Mouse (Mus musculus) embryonic facial prominence, embryonic 15.5 days (tissue): ENCODE results near the gene Acadm. TPM values are rescaled to one million over a fixed set of nuclear protein-coding genes. Genes with fewer than 3 reads are reported as not detected.

ENCODE experiments used
- ATAC-seq: fragments of 200-750 bp; cut with Nextera tagmentation; 2 replicates; pipeline ENCODE4 v1.8.0; 2017; ENCODE audit warnings: low read depth, moderate TSS enrichment; ENCODE audit not compliant: insufficient number of reproducible peaks, low FRiP score, low TSS enrichment
- H3K27ac ChIP-seq: fragments of 300-500 bp; sonication (generic); replicated peaks from 2 replicates; pipeline ENCODE4 v1.5.1; 2015; ENCODE audit warnings: mild to moderate bottlenecking, inconsistent platforms
- H3K27me3 ChIP-seq: fragments of 300-500 bp; sonication (generic); 2 replicates; pipeline ENCODE4 v1.6.1; 2015; ENCODE audit warnings: inconsistent platforms
- H3K36me3 ChIP-seq: fragments of 300-500 bp; sonication (generic); 2 replicates; pipeline ENCODE4 v1.6.1; 2015; ENCODE audit warnings: mild to moderate bottlenecking, inconsistent platforms
- H3K4me1 ChIP-seq: fragments of 300-500 bp; sonication (generic); 2 replicates; pipeline ENCODE4 v1.6.1; 2015; ENCODE audit warnings: inconsistent platforms
- H3K4me2 ChIP-seq: fragments of 300-500 bp; sonication (generic); replicated peaks from 2 replicates; pipeline ENCODE4 v1.6.1; 2015; ENCODE audit warnings: mild to moderate bottlenecking, inconsistent platforms
- H3K4me3 ChIP-seq: fragments of 300-500 bp; sonication (generic); replicated peaks from 2 replicates; pipeline ENCODE4 v1.5.1; 2015; ENCODE audit warnings: mild to moderate bottlenecking, inconsistent platforms
- H3K9ac ChIP-seq: fragments of 300-500 bp; sonication (generic); 2 replicates; pipeline ENCODE4 v1.6.1; 2015; ENCODE audit warnings: inconsistent platforms
- H3K9me3 ChIP-seq: fragments of 300-500 bp; sonication (generic); replicated peaks from 2 replicates; pipeline ENCODE4 v1.6.1; 2016; ENCODE audit warnings: inconsistent platforms
- WGBS: fragments of 180-500 bp; shearing (Covaris S2); methylation state at CpG from one replicate; pipeline ENCODE4 v1.1.7; 2015; 5-methylcytosine and 5-hydroxymethylcytosine counted together
- polyA plus RNA-seq: library from polyadenylated mRNA; unstranded; fragments of >200 nt; fragmentation: Nextera tagmentation; extraction: Ambion mirVana; gene quantifications from 2 replicates; pipeline ENCODE4 v1.2.1, GENCODE M21; 2015

Acadm gene
- polyA plus RNA-seq, 1 experiment from 2014 or later: 76.8 TPM

DNA sequence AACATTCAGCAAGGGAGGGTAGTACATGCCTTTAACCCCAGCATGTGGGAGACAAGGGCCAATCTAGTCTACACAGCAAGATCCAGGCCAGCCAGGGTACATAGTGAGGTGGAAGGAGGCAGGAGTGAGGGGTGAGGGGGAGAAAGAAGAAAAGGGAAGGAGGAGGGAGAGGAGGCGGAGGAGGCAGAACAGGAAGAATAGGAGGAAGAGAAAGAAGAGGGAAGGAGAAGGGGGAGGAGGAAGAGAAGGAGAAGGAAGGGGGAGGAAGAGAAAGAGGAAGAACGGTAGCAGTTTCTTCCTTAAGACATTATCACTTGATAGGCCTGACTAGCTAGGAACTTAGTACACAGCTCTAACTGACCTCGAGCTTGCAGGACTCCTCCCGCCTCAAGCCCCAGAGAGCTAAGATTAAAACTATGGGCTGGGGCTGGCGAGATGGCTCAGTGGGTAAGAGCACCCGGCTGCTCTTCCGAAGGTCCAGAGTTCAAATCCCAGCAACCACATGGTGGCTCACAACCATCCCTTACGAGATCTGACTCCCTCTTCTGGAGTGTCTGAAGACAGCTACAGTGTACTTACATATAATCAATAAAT, 55.1 kb downstream of the Acadm start:
- Histone ChIP-seq H3K27me3 (no peaks in the 10 kb centered on the region), H3K9me3 (no peaks in the 10 kb centered on the region), H3K27ac (no peak overlapping the region), H3K36me3 (no peaks in the 10 kb centered on the region), H3K9ac (no peak overlapping the region), H3K4me2 (no peak overlapping the region), H3K4me3 (no peak overlapping the region), H3K4me1 (no peaks in the 10 kb centered on the region)
- no peak for ATAC-seq
- 70% methylated on average over 7 of the region's 8 CpGs for WGBS

DNA sequence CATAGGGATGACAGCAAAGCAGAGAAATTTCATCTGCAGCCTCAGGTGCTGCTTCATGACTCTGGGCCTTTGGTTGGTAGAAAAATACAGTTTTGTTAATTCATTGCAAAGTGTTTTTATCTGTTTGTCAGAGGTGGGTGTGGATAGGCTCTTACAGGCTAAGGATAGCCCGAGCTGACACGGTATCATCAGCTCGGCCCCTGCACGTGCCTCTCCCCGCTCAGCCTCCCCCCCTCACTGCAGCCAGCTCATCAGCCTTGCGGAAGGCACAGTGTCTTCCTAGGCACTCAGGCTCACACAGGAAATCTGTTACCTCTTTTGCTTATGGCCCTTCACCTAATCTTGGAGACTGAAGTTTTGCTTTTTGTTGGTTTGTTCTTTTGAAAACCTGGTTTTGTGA, 56.3 kb downstream of the Acadm start:
- Histone ChIP-seq H3K36me3 (no peaks in the 10 kb centered on the region), H3K4me2 (no peak overlapping the region), H3K4me3 (no peak overlapping the region), H3K27ac (no peak overlapping the region), H3K27me3 (no peaks in the 10 kb centered on the region), H3K4me1 (no peaks in the 10 kb centered on the region), H3K9ac (no peak overlapping the region), H3K9me3 (no peaks in the 10 kb centered on the region)
- ATAC-seq: no peak
- WGBS: 69% methylated on average over 6 of the region's 6 CpGs

DNA sequence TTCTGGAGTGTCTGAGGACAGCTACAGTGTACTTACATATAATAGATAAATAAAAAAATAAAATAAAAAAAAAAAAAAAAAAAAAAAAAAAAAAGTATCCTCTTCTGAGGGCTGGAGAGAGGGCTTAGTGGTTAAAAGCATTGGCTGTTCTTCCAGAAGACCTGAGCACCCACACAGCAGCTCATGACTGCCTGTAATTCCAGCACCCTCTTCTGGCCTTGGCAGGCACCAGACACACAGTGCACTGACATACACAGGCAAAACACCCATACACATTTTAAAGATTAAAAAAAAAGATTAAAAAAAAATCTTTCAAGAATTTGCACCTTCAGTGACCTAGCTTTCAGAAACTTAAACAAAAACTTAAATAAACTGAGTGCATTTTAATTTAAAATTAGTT, 58.1 kb downstream of the Acadm start:
- Histone ChIP-seq H3K36me3 (no peaks in the 10 kb centered on the region), H3K4me2 (no peak overlapping the region), H3K4me3 (no peak overlapping the region), H3K9ac (no peak overlapping the region), H3K4me1 (no peaks in the 10 kb centered on the region), H3K9me3 (no peaks in the 10 kb centered on the region), H3K27me3 (no peaks in the 10 kb centered on the region), H3K27ac (no peak overlapping the region)
- no peak; the same call in 1 of the 2 replicates for ATAC-seq

Other genes starting within 250 kb of the Acadm start
- 48.1 and 48.6 TPM in 2 replicates for gene St6galnac3, start 219.5 kb downstream of the Acadm start, polyA plus RNA-seq
- 0.59 and 1.1 TPM in 2 replicates for gene Asb17, start 100.4 kb downstream of the Acadm start, polyA plus RNA-seq
- gene Msh4, start 38.5 kb downstream of the Acadm start, polyA plus RNA-seq: 0.09 and 0.15 TPM in 2 replicates
- 46.5 and 51.4 TPM in 2 replicates for gene Rabggtb, start 31.6 kb downstream of the Acadm start, polyA plus RNA-seq
- 2.3 and 2.5 TPM in 2 replicates for gene Slc44a5, start 28.8 kb upstream of the Acadm start, polyA plus RNA-seq